Mouse (Mus musculus): ENCODE measurements around the gene Mark4.
A peak's percentile ranks its signal among the peaks of the same experiment; 100 is the strongest.

GRCm38 (mm10) chr7:19441448-19442091 lies 17.1 kb downstream of the Mark4 start:
- TF ChIP-seq EP300 (IDR thresholded peaks at IDR 0.05) (peak; percentile 91), CTCF (IDR thresholded peaks at IDR 0.05) (no peak)

Data from lung, postnatal 0 days (tissue).